Mouse (Mus musculus): Measurements from ENCODE around the gene Fgf5.

GRCm38 (mm10) chr5:98226710-98227109 is 27.3 kb upstream of the Fgf5 start:
- no peak for TF ChIP-seq TAL1 (IDR thresholded peaks at IDR 0.05; ENCODE audit: low read length)
- TF ChIP-seq GATA1 (IDR thresholded peaks at IDR 0.05; ENCODE audit: low read length) = no peak

Data from erythroblast, embryonic 14.5 days (primary cell).